Mouse (Mus musculus): ENCODE measurements at regions not wholly inside any gene's neighbourhood (a gene's known extent, or its start where the extent isn't known, plus 50 kb on each side); places are given as distances from the start of the nearest gene placed in this dataset.
"Not testable (repeated sequence)": the region's sequence is repeated elsewhere in the genome, so short reads cannot be mapped to it uniquely, and the experiment has no call there.

DNA sequence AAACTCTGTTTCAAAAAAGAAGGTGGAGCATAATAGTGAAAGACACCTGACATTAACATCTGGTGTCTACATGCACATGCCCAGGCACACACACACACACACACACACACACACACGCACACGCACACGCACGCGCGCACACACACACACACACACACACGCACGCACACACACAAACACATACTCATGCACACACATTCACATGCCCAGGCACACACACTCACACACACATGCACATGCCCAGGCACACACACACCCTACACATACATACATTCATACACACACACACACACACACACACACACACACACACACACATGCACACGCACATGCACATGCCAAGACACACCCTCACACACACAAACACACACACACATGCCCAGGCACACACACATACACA, 89.4 kb upstream of the Dlg1 start:
- H3K36me3 ChIP-seq (ENCODE audit: control insufficient read depth, insufficient read depth); H3K4me2 ChIP-seq (ENCODE audit: low read depth, low read length); H3K9me3 ChIP-seq (replicated peaks; ENCODE audit: control insufficient read depth, low read length); H3K27ac ChIP-seq (ENCODE audit: low read length); H3K4me3 ChIP-seq (ENCODE audit: low read depth, low read length); H3K4me1 ChIP-seq (ENCODE audit: control insufficient read depth, low read depth, low read length); H3K9ac ChIP-seq (ENCODE audit: low read depth, low read length); H3K27me3 ChIP-seq (ENCODE audit: control insufficient read depth, insufficient read depth, low read depth, low read length); ATAC-seq (ENCODE audit: low read depth): not testable (repeated sequence)
- 88% methylated on average over 4 of the region's 9 CpGs for WGBS (ENCODE audit: insufficient replicate concordance)

DNA sequence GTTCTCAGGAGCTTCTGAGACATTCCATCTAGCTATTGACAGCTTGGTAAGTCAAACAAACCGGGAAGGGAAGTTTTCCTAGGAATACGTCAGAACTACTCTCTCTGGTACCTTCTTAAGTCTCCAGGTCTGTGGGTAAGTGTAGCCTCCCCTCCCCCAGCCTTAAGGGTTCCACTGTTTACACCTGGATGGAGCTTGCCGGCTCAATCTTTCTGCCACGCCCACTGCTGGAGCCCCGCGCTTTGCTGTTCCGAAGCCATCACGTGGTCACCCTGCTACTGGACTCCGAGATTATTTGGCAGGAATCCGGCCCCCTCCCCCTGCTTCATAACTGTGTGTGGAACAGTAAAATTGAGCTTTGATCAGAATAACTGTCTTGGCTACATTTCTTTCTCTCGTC, 87.6 kb upstream of the Dlg1 start:
- not testable (repeated sequence) for H3K27me3 ChIP-seq (ENCODE audit: control insufficient read depth, insufficient read depth, low read depth, low read length); H3K9ac ChIP-seq (ENCODE audit: low read depth, low read length); H3K4me3 ChIP-seq (ENCODE audit: low read depth, low read length); H3K4me2 ChIP-seq (ENCODE audit: low read depth, low read length); ATAC-seq (ENCODE audit: low read depth); H3K36me3 ChIP-seq (ENCODE audit: control insufficient read depth, insufficient read depth); H3K9me3 ChIP-seq (replicated peaks; ENCODE audit: control insufficient read depth, low read length); H3K4me1 ChIP-seq (ENCODE audit: control insufficient read depth, low read depth, low read length); H3K27ac ChIP-seq (ENCODE audit: low read length)
- 29% methylated on average over 11 of the region's 11 CpGs for WGBS (ENCODE audit: insufficient replicate concordance)

DNA sequence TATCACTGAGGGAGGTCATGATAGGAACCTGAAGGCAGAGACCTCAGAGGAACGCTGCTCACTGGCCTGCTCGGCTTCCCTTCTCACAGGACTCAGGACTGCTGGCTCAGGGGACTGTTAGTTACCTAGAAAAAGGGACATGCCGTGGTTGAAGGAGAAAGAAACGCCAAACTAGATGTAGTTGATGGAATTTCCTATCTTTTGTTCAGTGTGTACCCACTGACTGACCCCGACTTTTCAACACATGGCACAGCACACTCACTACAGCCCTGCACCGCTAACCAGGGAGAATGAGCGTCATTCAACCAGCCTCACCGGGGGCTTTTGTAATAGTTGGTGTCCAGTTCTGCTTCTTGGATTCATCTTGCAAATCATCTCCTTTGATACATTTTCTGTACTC, 86.8 kb upstream of the Dlg1 start:
- Histone ChIP-seq H3K4me3 (ENCODE audit: low read depth, low read length) (no peak overlapping the region), H3K4me2 (ENCODE audit: low read depth, low read length) (no peak overlapping the region), H3K4me1 (ENCODE audit: control insufficient read depth, low read depth, low read length) (no peaks in the 10 kb centered on the region), H3K27me3 (ENCODE audit: control insufficient read depth, insufficient read depth, low read depth, low read length) (peaks cover 3% of the 10 kb centered on the region; the same call in 1 of the 2 replicates), H3K36me3 (ENCODE audit: control insufficient read depth, insufficient read depth) (no peaks in the 10 kb centered on the region), H3K9ac (ENCODE audit: low read depth, low read length) (no peak overlapping the region), H3K9me3 (replicated peaks; ENCODE audit: control insufficient read depth, low read length) (no peaks in the 10 kb centered on the region), H3K27ac (ENCODE audit: low read length) (no peak overlapping the region)
- WGBS (ENCODE audit: insufficient replicate concordance): 65% methylated on average over 8 of the region's 8 CpGs
- no peak for ATAC-seq (ENCODE audit: low read depth)

DNA sequence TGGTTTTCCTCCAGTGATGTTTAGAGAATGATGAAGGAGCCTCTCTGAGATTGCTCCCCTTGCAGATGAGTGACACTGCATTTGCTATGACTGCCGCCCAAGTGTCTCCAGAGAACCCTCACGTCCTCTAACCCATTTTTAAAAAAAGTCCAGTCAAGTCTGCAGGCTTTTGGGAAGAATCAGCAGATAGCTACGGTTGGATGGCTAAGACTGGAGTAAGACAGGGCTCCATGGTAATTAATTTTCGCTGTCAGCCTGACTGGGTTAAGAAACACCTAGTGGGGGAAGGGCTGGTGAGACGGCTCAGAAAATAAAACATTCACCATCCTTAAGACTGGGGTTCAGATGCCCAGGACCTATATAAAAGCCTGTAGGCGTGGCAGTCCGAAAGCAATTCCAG, 85.9 kb upstream of the Dlg1 start:
- Histone ChIP-seq H3K27me3 (ENCODE audit: control insufficient read depth, insufficient read depth, low read depth, low read length) (peaks cover 3% of the 10 kb centered on the region; the same call in 1 of the 2 replicates), H3K27ac (ENCODE audit: low read length) (no peak overlapping the region), H3K9me3 (replicated peaks; ENCODE audit: control insufficient read depth, low read length) (no peaks in the 10 kb centered on the region), H3K9ac (ENCODE audit: low read depth, low read length) (no peak overlapping the region), H3K4me2 (ENCODE audit: low read depth, low read length) (no peak overlapping the region), H3K36me3 (ENCODE audit: control insufficient read depth, insufficient read depth) (no peaks in the 10 kb centered on the region), H3K4me1 (ENCODE audit: control insufficient read depth, low read depth, low read length) (no peaks in the 10 kb centered on the region), H3K4me3 (ENCODE audit: low read depth, low read length) (no peak overlapping the region)
- no peak for ATAC-seq (ENCODE audit: low read depth)
- 65% methylated on average over 7 of the region's 7 CpGs for WGBS (ENCODE audit: insufficient replicate concordance)

DNA sequence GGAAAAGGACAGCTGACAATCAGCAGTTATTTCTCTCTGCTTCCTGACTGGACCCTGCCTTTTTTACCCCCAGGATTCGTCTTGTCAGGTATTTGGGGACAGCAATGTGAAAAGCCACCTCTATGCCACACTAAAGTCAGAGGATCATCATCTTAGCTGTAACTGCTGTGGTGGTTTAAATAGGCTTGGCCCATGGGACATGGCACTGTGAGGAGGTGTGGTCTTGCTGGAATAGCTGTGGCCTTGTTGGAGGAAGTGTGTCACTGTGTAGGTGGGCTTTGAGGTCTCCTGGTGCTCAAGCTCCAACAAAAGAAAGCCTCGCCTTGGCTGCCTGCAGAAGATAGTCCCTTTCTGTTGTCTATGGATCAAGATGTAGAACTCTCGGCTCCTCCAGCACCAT, 83.9 kb upstream of the Dlg1 start:
- H3K9me3 ChIP-seq (replicated peaks; ENCODE audit: control insufficient read depth, low read length): no peaks in the 10 kb centered on the region
- H3K27me3 ChIP-seq (ENCODE audit: control insufficient read depth, insufficient read depth, low read depth, low read length): peaks cover 3% of the 10 kb centered on the region; the same call in 1 of the 2 replicates
- no peak overlapping the region for H3K4me2 ChIP-seq (ENCODE audit: low read depth, low read length)
- ATAC-seq (ENCODE audit: low read depth): no peak
- no peaks in the 10 kb centered on the region for H3K36me3 ChIP-seq (ENCODE audit: control insufficient read depth, insufficient read depth)
- H3K4me1 ChIP-seq (ENCODE audit: control insufficient read depth, low read depth, low read length): no peaks in the 10 kb centered on the region
- WGBS (ENCODE audit: insufficient replicate concordance): 70% methylated on average over 3 of the region's 3 CpGs
- no peak overlapping the region for H3K4me3 ChIP-seq (ENCODE audit: low read depth, low read length)
- no peak overlapping the region for H3K9ac ChIP-seq (ENCODE audit: low read depth, low read length)
- H3K27ac ChIP-seq (ENCODE audit: low read length): no peak overlapping the region

DNA sequence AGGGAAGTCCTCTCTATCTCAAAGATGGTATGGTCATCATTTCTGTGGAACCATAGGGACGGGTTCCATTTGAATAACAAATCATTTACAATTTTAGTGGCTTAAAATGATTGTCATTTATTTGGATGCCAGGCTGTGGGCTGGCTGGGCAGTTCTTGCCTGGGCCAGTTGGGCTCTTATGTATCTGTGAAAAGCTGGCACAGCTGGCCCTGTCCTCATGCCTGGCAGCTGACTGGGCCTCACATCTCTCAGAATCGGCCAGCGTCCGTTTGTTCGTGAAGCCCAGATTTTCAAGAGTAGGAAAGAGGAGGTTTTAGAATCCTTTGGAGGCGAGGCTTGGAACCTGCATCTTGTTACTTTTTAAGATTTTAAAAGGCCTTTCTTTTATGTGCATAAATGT, 82.5 kb upstream of the Dlg1 start:
- no peak overlapping the region for H3K4me2 ChIP-seq (ENCODE audit: low read depth, low read length)
- ATAC-seq (ENCODE audit: low read depth): no peak
- H3K9ac ChIP-seq (ENCODE audit: low read depth, low read length): no peak overlapping the region
- H3K27me3 ChIP-seq (ENCODE audit: control insufficient read depth, insufficient read depth, low read depth, low read length): peaks cover 3% of the 10 kb centered on the region; the same call in 1 of the 2 replicates
- H3K4me3 ChIP-seq (ENCODE audit: low read depth, low read length): no peak overlapping the region
- no peak overlapping the region for H3K27ac ChIP-seq (ENCODE audit: low read length)
- H3K4me1 ChIP-seq (ENCODE audit: control insufficient read depth, low read depth, low read length): no peaks in the 10 kb centered on the region
- H3K36me3 ChIP-seq (ENCODE audit: control insufficient read depth, insufficient read depth): no peaks in the 10 kb centered on the region
- H3K9me3 ChIP-seq (replicated peaks; ENCODE audit: control insufficient read depth, low read length): no peaks in the 10 kb centered on the region
- WGBS (ENCODE audit: insufficient replicate concordance): 73% methylated on average over 6 of the region's 6 CpGs

DNA sequence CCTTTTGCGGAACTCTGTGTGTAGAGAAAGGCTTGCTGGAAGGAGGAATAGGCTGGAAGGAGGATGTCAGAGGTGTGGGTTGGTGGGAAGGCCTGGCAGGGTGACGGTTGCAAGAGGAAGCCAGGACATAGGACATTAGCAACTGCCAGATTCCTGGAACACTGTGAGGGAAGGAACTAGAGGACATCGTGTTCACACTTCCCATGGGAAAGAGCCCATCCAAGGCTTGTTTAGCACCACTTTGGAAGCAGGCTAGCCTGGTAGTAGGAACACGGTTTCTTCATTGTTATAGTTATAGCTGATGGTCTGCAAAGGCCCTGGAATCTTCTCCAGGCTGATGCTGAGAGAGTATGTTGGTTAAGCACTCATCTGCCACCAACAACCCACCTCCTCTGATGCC, 80.4 kb upstream of the Dlg1 start:
- Histone ChIP-seq H3K4me2 (ENCODE audit: low read depth, low read length) (no peak overlapping the region), H3K4me1 (ENCODE audit: control insufficient read depth, low read depth, low read length) (no peaks in the 10 kb centered on the region), H3K27ac (ENCODE audit: low read length) (no peak overlapping the region), H3K36me3 (ENCODE audit: control insufficient read depth, insufficient read depth) (no peaks in the 10 kb centered on the region), H3K9me3 (replicated peaks; ENCODE audit: control insufficient read depth, low read length) (no peaks in the 10 kb centered on the region), H3K27me3 (ENCODE audit: control insufficient read depth, insufficient read depth, low read depth, low read length) (peaks cover 3% of the 10 kb centered on the region; the same call in 1 of the 2 replicates), H3K4me3 (ENCODE audit: low read depth, low read length) (no peak overlapping the region), H3K9ac (ENCODE audit: low read depth, low read length) (no peak overlapping the region)
- no peak for ATAC-seq (ENCODE audit: low read depth)
- WGBS (ENCODE audit: insufficient replicate concordance): 72% methylated on average over 4 of the region's 4 CpGs

DNA sequence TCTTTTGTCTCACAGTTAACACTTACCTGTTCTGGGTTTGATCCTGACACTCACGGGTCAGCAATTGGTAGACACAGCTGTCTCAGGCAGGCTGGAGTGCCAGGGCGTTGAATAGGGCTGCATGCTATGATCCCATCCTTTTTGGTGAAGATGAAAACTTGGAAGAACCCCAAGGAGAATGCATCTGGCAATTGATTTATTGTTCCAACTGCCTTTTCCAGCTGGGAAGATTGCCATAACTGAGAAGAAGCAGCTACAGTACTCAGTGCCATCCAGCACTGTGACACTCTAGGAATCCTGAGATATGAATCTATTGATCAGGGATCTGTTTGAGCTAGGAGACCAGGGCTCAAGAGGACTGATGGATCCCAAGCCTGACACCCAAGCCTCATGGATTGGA, 79.6 kb upstream of the Dlg1 start:
- WGBS (ENCODE audit: insufficient replicate concordance): 76% methylated on average over 2 of the region's 2 CpGs
- H3K9ac ChIP-seq (ENCODE audit: low read depth, low read length): no peak overlapping the region
- H3K9me3 ChIP-seq (replicated peaks; ENCODE audit: control insufficient read depth, low read length): no peaks in the 10 kb centered on the region
- no peak overlapping the region for H3K4me2 ChIP-seq (ENCODE audit: low read depth, low read length)
- ATAC-seq (ENCODE audit: low read depth): no peak
- no peaks in the 10 kb centered on the region for H3K4me1 ChIP-seq (ENCODE audit: control insufficient read depth, low read depth, low read length)
- H3K27me3 ChIP-seq (ENCODE audit: control insufficient read depth, insufficient read depth, low read depth, low read length): peaks cover 3% of the 10 kb centered on the region; the same call in 1 of the 2 replicates
- no peak overlapping the region for H3K4me3 ChIP-seq (ENCODE audit: low read depth, low read length)
- H3K36me3 ChIP-seq (ENCODE audit: control insufficient read depth, insufficient read depth): no peaks in the 10 kb centered on the region
- no peak overlapping the region for H3K27ac ChIP-seq (ENCODE audit: low read length)

DNA sequence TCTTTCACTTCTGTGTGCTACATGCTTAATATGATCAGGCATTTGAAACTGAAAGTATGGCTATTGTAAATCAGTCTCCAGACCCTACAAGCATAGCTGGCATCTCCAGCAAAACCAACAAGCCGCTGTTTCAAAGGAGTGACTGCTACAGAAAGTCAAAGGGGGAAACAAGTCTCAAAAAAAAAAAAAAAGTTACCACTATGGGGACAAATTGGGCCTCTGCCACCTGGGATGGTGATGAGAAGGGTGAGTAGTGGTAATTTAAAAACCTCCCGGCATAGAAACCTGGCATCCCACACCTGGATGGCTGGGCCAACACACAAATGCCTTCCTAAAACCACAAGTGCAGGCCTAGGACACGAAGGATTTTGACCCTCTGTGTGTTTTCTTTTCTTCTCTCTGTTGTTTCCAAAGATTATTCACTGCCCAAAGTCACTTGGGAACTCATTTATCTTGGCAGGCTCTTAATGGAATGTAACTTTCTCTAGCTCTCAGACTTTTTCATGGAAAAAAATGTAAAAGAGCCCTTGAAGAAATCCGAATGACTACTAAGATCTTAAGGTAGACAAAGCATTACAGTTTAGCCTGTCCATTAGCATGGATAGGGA, 78.9 kb upstream of the Dlg1 start:
- H3K4me2 ChIP-seq (ENCODE audit: low read depth, low read length): no peak overlapping the region
- H3K9ac ChIP-seq (ENCODE audit: low read depth, low read length): no peak overlapping the region
- no peaks in the 10 kb centered on the region for H3K4me1 ChIP-seq (ENCODE audit: control insufficient read depth, low read depth, low read length)
- WGBS (ENCODE audit: insufficient replicate concordance): 58% methylated on average over 4 of the region's 4 CpGs
- H3K9me3 ChIP-seq (replicated peaks; ENCODE audit: control insufficient read depth, low read length): no peaks in the 10 kb centered on the region
- no peak overlapping the region for H3K27ac ChIP-seq (ENCODE audit: low read length)
- H3K36me3 ChIP-seq (ENCODE audit: control insufficient read depth, insufficient read depth): no peaks in the 10 kb centered on the region
- peaks cover 3% of the 10 kb centered on the region; the same call in 1 of the 2 replicates for H3K27me3 ChIP-seq (ENCODE audit: control insufficient read depth, insufficient read depth, low read depth, low read length)
- no peak for ATAC-seq (ENCODE audit: low read depth)
- H3K4me3 ChIP-seq (ENCODE audit: low read depth, low read length): no peak overlapping the region

Data from liver, embryonic 16.5 days (tissue).